Mouse (Mus musculus) forebrain, embryonic 10.5 days (tissue): ENCODE results near the gene Wrb. TPM values are rescaled to one million over a fixed set of nuclear protein-coding genes. Genes with fewer than 3 reads are reported as not detected.
"Not testable (repeated sequence)": the region's sequence is repeated elsewhere in the genome, so short reads cannot be mapped to it uniquely, and the experiment has no call there.

Source experiments
- DNase-seq: peaks from one replicate; pipeline ENCODE4 v3.0.0-alpha.2; 2017; ENCODE audit warnings: low spot score; ENCODE audit errors: extremely low spot score
- H3K27ac ChIP-seq: fragments of 300-500 bp; sonication (generic); 2 replicates; pipeline ENCODE4 v1.5.1; 2016; ENCODE audit warnings: mild to moderate bottlenecking
- H3K27me3 ChIP-seq: fragments of 300-500 bp; sonication (generic); 2 replicates; pipeline ENCODE4 v1.6.1; 2016; ENCODE audit warnings: mild to moderate bottlenecking; ENCODE audit not compliant: poor library complexity, severe bottlenecking
- H3K36me3 ChIP-seq: fragments of 300-500 bp; sonication (generic); replicated peaks from 2 replicates; pipeline ENCODE4 v1.6.1; 2016; ENCODE audit warnings: mild to moderate bottlenecking, moderate library complexity
- H3K4me1 ChIP-seq: fragments of 300-500 bp; sonication (generic); 2 replicates; pipeline ENCODE4 v1.6.1; 2016
- H3K4me3 ChIP-seq: fragments of 300-500 bp; sonication (generic); 2 replicates; pipeline ENCODE4 v1.5.1; 2016; ENCODE audit warnings: mild to moderate bottlenecking, moderate library complexity
- H3K9me3 ChIP-seq: fragments of 300-500 bp; sonication (generic); 2 replicates; pipeline ENCODE4 v1.6.1; 2016; ENCODE audit warnings: mild to moderate bottlenecking, moderate library complexity
- WGBS: fragments of 180-500 bp; shearing (Covaris S2); methylation state at CpG from one replicate; pipeline ENCODE4 v1.1.7; 2016; 5-methylcytosine and 5-hydroxymethylcytosine counted together
- polyA plus RNA-seq: library from polyadenylated mRNA; unstranded; fragments of >200 nt; fragmentation: Nextera tagmentation; extraction: Ambion mirVana; gene quantifications from 2 replicates; pipeline ENCODE4 v1.2.1, GENCODE M21; 2016

Gene Wrb
- 127 and 128 TPM in 2 replicates for polyA plus RNA-seq

- Histone ChIP-seq H3K36me3 (peaks cover 10% of the 10 kb centered on the region), H3K27ac (peak within 1 kb of the TSS; percentile 89), H3K4me3 (peak within 1 kb of the TSS; percentile 93), H3K27me3 (no peaks in the 10 kb centered on the region), H3K9me3 (peaks cover 12% of the 10 kb centered on the region), H3K4me1 (peaks cover 27% of the 10 kb centered on the region)
- peak; percentile 99 for DNase-seq
- WGBS = under 1% methylated on average over 68 of the region's 68 CpGs
Measured at GRCm38 (mm10) chr16:96145110-96145800, at the start of gene Wrb. Wrb (plus strand) TSS chr16:96145407.

GRCm38 (mm10) chr16:96095966-96096365 lies 49.2 kb upstream of the Wrb start:
- Histone ChIP-seq H3K4me3 (no peak overlapping the region), H3K36me3 (no peaks in the 10 kb centered on the region), H3K9me3 (no peaks in the 10 kb centered on the region), H3K4me1 (0 out of 2 replicates have a peak, but pooled peaks cover 8% of the 10 kb centered on the region), H3K27ac (no peak overlapping the region), H3K27me3 (no peaks in the 10 kb centered on the region)
- 87% methylated on average over 5 of the region's 5 CpGs for WGBS
- DNase-seq = no peak

GRCm38 (mm10) chr16:96097811-96098210 lies 47.4 kb upstream of the Wrb start:
- not testable (repeated sequence) for H3K4me3 ChIP-seq, H3K36me3 ChIP-seq, H3K9me3 ChIP-seq, H3K27me3 ChIP-seq, DNase-seq, H3K4me1 ChIP-seq, H3K27ac ChIP-seq

GRCm38 (mm10) chr16:96103036-96103435 lies 42.2 kb upstream of the Wrb start:
- Histone ChIP-seq H3K36me3 (no peaks in the 10 kb centered on the region), H3K9me3 (no peaks in the 10 kb centered on the region), H3K4me1 (no peaks in the 10 kb centered on the region), H3K27ac (no peak overlapping the region), H3K27me3 (no peaks in the 10 kb centered on the region), H3K4me3 (no peak overlapping the region)
- 51% methylated on average over 2 of the region's 2 CpGs for WGBS
- DNase-seq = no peak

GRCm38 (mm10) chr16:96109673-96110072 lies 35.5 kb upstream of the Wrb start:
- no peaks in the 10 kb centered on the region for H3K27me3 ChIP-seq
- 75% methylated on average over 4 of the region's 4 CpGs for WGBS
- no peaks in the 10 kb centered on the region for H3K4me1 ChIP-seq

GRCm38 (mm10) chr16:96110655-96111345 lies 34.4 kb upstream of the Wrb start:
- H3K9me3 ChIP-seq = no peaks in the 10 kb centered on the region
- no peak overlapping the region for H3K4me3 ChIP-seq
- H3K27me3 ChIP-seq = no peaks in the 10 kb centered on the region
- H3K27ac ChIP-seq = no peak overlapping the region
- no peaks in the 10 kb centered on the region for H3K36me3 ChIP-seq
- H3K4me1 ChIP-seq = no peaks in the 10 kb centered on the region
- no peak for DNase-seq
- WGBS = 94% methylated on average over 5 of the region's 5 CpGs

More at GRCm38 (mm10) chr16:96109673-96110072, 35.5 kb upstream of the Wrb start:
- H3K9me3 ChIP-seq = no peaks in the 10 kb centered on the region
- H3K27ac ChIP-seq = no peak overlapping the region
- no peak for DNase-seq
- no peaks in the 10 kb centered on the region for H3K36me3 ChIP-seq
- H3K4me3 ChIP-seq = no peak overlapping the region

- no peak overlapping the region for H3K27ac ChIP-seq
- 58% methylated on average over 2 of the region's 2 CpGs for WGBS
- no peaks in the 10 kb centered on the region for H3K4me1 ChIP-seq
- H3K4me3 ChIP-seq = no peak overlapping the region
- no peaks in the 10 kb centered on the region for H3K36me3 ChIP-seq
- no peaks in the 10 kb centered on the region for H3K9me3 ChIP-seq
- no peak for DNase-seq
- H3K27me3 ChIP-seq = no peaks in the 10 kb centered on the region
Measured at GRCm38 (mm10) chr16:96112769-96113168, 32.4 kb upstream of the Wrb start.

- no peak for DNase-seq
- Histone ChIP-seq H3K4me1 (no peaks in the 10 kb centered on the region), H3K4me3 (no peak overlapping the region), H3K36me3 (0 out of 2 replicates have a peak, but pooled peaks cover 5% of the 10 kb centered on the region), H3K27ac (no peak overlapping the region), H3K9me3 (no peaks in the 10 kb centered on the region), H3K27me3 (no peaks in the 10 kb centered on the region)
- 48% methylated on average over 4 of the region's 4 CpGs for WGBS
Measured at GRCm38 (mm10) chr16:96114729-96115128, 30.5 kb upstream of the Wrb start.

GRCm38 (mm10) chr16:96120022-96120623 lies 25.1 kb upstream of the Wrb start:
- 80% methylated on average over 4 of the region's 4 CpGs for WGBS
- H3K27me3 ChIP-seq = no peaks in the 10 kb centered on the region
- no peaks in the 10 kb centered on the region for H3K9me3 ChIP-seq
- H3K4me3 ChIP-seq = no peak overlapping the region
- H3K36me3 ChIP-seq = peaks cover 56% of the 10 kb centered on the region
- DNase-seq = no peak
- peaks cover 10% of the 10 kb centered on the region for H3K4me1 ChIP-seq
- H3K27ac ChIP-seq = no peak overlapping the region

GRCm38 (mm10) chr16:96126684-96127171 lies 18.5 kb upstream of the Wrb start:
- Histone ChIP-seq H3K4me3 (peak overlapping the region; percentile 96), H3K27ac (peak overlapping the region; percentile 99), H3K36me3 (peaks cover 49% of the 10 kb centered on the region), H3K4me1 (peaks cover 40% of the 10 kb centered on the region), H3K27me3 (no peaks in the 10 kb centered on the region), H3K9me3 (no peaks in the 10 kb centered on the region)
- peak; percentile 41 for DNase-seq
- WGBS = 10% methylated on average over 19 of the region's 19 CpGs

- no peak for DNase-seq
- Histone ChIP-seq H3K27ac (peak overlapping the region; percentile 99), H3K4me1 (peaks cover 40% of the 10 kb centered on the region), H3K9me3 (no peaks in the 10 kb centered on the region), H3K36me3 (peaks cover 44% of the 10 kb centered on the region), H3K4me3 (peak overlapping the region; percentile 96), H3K27me3 (no peaks in the 10 kb centered on the region)
- under 1% methylated on average over 52 of the region's 52 CpGs for WGBS
Measured at GRCm38 (mm10) chr16:96127288-96127656, 17.9 kb upstream of the Wrb start.

- no peaks in the 10 kb centered on the region for H3K27me3 ChIP-seq
- WGBS = under 1% methylated on average over 58 of the region's 72 CpGs
- H3K9me3 ChIP-seq = no peaks in the 10 kb centered on the region
Measured at GRCm38 (mm10) chr16:96127657-96128344, 17.4 kb upstream of the Wrb start, which contains the start of gene Hmgn1. Hmgn1 (minus strand) TSS chr16:96127729.

More at GRCm38 (mm10) chr16:96127657-96128344, 17.4 kb upstream of the Wrb start, which contains the start of gene Hmgn1:
- Histone ChIP-seq H3K27ac (peak within 1 kb of the TSS; percentile 99), H3K4me3 (peak within 1 kb of the TSS; percentile 96), H3K36me3 (peaks cover 38% of the 10 kb centered on the region), H3K4me1 (peaks cover 40% of the 10 kb centered on the region)
- DNase-seq = peak; percentile 98
